Mouse (Mus musculus) megakaryocyte, embryonic 14.5 days (primary cell): ENCODE measurements around the gene Zbtb17.

Source experiments
- FLI1 ChIP-seq: IDR thresholded peaks from 2 replicates; pipeline ENCODE4 v1.6.1; 2012; ENCODE audit warnings: low read length, inconsistent platforms, mixed read lengths
- GATA1 ChIP-seq: IDR thresholded peaks from 3 replicates; pipeline ENCODE4 v1.6.1; 2012; ENCODE audit warnings: mixed read lengths, low read length, inconsistent platforms, borderline replicate concordance

DNA sequence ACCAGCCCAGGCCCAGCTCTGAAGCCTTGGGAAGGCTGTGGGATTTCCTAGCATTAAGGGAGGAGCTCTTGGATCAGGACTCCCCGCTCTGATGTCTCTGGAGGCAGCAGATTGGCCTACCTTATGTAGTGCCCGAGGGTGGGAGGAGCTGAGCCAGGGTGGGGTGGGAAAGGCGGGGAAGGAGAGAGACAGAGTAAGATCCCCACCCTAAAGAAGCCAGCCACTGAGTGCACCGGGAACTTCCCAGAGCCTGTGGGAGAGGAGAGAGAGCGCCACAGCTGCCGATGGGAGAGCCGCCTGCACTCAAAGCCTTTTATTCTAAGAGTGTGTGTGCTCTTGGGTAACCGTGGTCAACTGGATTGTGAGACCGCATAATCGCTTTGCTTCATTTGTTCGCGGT, 16.6 kb downstream of the Zbtb17 start:
- no peak for TF ChIP-seq FLI1
- no peak for TF ChIP-seq GATA1
